Mouse (Mus musculus) heart, adult 9 months (tissue): ENCODE data around the gene Dnmt1.
A peak's percentile ranks its signal among the peaks of the same experiment; 100 is the strongest.

Source experiments
- DNase-seq, 2 experiments: peaks; one replicate each; pipeline ENCODE4 v3.0.0; 2022; ENCODE audit warnings: low spot score in 2 of 2

Gene Dnmt1

DNA sequence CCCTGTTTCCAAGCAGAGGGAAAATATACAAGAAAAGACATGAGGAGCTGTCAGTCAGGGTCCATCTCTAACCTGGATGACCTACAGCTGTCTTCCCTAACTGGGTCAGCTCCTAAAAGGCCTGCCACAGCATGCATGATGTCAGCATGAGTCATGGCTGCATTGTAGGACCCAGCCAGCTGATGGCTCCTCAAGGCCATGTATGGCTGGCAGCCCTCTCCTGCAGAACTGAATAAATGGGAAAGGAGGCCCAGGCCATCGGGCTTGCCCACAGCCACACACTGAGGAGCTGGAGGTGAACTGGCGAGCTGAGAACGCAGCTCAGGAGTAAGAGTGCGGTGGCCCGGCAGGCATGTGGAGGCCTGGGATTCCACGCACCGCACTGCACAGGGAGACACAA is 16.3 kb downstream of the Dnmt1 start:
- DNase-seq, result peak in 1 of 2 experiments; percentile 38

DNA sequence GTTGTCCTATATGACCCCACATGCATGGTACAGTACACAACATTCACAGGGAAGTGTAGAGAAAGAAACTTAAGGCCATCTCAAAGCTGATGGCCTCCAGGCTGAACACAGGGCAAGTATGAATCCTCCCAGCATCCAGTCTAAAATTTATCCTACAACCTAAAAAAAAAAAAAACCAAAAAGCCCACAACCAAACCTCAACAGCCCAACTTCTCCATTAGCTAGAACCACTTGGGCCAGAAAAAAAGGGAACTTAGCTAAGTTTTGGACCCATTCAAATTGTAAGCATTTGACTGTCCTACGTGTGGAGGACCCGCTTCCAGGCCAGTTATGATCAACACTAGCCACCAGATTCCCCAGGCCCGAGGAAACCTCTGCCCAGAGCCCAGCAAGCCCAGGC is 36.4 kb downstream of the Dnmt1 start:
- no peak for DNase-seq

DNA sequence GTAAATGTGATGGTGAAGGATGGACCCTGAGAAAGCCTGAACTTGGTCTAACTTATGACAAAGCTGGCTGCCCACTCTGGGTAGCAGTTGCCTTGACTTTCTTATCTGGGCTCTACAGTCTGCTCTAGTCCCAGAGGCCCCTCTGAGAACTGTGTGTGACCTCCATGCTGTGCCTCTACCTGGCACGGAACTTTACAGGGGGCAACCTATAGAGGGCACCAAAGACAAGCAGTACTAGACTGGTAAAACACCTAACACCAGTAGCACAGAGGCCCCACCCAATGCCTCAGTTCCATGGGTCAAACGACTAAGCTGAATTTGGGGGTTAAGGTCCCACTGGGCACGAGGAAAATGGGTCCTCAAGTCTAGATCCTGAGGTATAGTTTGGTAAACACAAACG is 43.5 kb downstream of the Dnmt1 start:
- DNase-seq, result no peak

DNA sequence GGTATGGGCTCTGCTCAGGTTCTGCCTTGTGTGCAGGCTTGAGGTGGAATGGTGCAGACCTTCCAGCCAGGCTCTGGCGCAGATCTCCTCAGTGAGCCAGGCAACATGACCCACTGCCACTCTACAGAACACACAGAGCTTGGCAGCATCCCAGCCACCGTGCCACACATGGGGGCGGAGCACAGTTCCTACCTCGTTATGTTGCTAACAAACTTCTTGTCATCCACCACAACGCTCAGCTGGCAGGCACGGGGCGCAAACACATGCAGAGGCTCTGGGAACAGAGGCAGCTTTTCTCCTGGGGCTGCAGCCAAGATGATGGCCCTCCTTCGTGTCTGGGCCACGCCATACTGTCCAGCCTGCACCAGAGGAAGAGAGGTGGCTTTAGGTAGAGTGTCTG is 49.7 kb downstream of the Dnmt1 start:
- peak in 1 of 2 experiments; percentile 45 for DNase-seq

DNA sequence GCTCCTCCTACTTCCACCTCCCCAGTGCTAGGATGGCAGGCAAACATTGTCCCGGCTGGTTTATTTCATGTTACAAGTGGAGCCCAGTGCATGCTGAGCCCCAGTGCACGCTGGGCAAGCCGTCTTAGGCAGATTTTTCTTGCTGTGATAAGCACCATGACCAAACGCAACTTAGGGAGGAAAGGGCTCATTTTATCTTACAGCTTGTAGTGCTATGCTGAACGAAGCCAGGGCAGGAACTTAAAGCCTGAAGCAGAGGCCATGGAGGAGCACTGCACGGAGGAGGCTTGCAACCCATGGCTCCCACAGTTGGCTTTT is 57.6 kb downstream of the Dnmt1 start:
- no peak for DNase-seq

DNA sequence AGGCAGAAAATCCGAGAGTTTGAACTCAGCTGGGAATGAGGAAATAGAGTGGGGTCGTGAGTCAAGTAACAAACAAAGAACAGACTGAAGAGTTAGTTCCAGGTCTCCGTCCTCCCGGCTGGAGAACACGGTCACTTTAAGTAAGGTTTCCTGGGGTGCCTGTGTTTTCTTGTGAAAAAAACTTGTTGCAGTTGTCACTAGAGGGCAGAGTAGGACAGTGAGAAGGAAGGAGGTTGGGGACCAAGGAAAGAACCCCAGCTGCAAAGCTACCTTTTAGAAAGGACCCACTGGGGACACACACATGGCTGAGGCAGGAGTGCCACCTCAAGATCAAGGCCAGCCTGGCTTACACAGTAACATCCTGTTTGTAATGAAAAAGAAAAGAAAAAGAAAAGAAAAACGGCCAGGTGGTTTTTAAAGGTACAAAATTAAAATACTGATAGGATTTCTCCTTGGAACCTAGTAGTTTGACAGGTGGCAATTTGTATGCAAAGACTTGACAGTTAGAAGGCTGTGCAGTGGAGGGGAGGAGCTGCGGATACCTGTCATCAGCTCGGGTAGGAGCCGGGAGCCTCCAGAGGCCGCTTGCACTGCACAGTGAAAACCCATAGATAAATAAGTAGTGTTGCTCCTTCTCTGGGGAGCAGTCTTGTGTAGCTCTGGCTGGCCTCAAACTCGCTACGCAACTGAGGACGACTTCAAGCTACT is 58.1 kb downstream of the Dnmt1 start:
- DNase-seq, result peak in 1 of 2 experiments; percentile 48

DNA sequence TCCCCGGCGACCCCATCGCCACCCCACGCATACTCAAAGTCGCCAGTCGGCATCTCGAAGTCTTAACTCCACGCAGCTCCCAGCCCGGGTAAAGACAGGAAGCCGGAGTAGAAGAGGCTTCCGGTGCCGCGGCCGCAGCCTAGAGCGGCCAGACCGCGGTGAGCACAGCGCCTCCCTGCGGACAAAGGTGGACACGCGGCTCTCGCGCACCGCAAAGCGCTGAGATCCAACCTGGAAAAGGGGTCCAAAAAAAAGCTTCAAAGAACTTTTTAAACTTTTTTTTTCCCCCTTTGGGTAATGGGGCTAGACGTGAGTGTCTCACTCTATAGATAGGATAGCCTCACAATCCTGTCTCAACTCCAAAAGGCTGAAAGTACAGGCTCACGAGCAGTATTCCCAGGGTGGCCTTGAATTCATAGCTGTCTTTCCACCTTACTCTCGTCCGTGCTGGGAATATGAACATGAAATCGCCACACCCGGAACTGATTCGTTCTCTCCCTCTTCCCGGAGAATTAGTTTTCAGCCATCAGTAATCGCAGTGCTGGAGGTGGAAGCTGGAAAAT is 61.1 kb downstream of the Dnmt1 start, which contains the start of gene Eif3g:
Gene Eif3g, minus strand, starts transcription at position 113 of the 563 bp plus-strand sequence.
- DNase-seq, result peak; percentile 77 to 83

DNA sequence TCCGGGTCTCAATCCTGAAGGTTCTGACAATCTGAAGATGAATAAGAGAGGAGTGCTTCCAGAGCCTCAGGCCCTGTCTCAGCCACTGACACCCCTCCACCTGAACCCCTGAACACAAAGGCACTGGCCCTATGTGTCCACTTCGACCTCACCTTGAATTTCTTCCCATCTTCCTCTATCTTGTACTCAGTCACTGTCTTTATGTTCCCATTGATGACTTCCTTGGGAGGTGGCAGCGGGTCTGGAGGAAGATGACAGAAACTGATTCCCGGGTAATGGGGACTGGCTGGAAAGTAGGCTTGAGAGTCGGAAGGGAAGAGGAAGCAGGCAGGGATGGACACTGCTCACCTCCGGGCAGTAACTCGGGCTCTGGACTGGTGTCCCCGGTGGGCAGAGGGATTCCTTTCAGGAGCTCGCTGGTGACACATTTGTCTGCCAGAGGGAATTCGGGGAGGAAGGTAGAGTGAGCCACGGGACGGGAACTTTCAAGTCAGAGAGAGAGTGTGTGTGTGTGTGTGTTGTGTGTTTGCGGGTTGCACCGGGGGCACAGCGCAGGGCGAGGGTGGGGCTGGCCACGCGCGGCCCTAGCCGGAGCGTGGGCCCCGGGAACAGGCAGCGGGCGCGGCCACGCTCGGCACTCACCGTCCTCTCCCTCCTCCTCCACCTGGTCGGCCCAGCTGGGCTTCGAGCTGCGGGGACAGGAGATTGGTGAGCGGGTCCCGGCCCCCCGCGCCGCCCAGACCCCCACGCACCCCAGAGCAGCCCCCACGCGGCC is 61.8 kb downstream of the Dnmt1 start:
- DNase-seq, result no peak

DNA sequence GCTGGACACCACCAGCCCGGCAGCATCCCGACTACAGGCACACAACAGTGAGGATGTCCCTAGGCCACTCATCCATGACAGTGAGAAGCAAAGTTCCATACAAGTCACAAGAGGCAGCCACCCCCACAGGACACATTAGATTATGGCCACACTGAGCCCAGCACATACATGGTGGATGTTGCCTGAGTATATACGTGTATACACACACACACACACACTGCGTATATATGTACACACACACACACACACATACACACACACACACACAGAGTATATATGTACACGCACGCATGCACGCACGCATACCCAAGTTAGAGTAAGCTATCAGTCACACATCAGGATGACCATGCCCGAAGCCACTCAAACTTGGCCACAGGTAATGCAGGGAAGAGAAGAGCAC is 64.3 kb downstream of the Dnmt1 start:
- DNase-seq, result no peak

DNA sequence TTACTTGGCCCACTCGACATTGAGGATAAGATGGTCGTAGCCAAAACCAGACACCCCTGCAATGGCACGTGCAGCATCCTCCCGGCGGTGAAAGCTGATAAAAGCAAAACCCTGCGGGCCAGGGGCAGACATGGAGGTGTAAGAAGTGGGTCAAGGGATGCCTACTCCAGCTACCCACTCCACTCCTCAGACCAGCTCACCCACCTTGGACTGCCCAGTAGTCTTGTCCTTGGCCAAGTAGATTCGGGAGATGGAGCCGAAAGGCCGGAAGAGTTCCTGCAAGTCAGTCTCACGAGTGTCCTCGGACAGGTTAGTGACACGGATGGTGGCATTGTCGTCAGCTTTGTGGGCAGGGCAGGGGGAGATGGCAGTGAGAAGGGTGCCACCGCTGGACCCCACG is 65.1 kb downstream of the Dnmt1 start:
- no peak for DNase-seq

DNA sequence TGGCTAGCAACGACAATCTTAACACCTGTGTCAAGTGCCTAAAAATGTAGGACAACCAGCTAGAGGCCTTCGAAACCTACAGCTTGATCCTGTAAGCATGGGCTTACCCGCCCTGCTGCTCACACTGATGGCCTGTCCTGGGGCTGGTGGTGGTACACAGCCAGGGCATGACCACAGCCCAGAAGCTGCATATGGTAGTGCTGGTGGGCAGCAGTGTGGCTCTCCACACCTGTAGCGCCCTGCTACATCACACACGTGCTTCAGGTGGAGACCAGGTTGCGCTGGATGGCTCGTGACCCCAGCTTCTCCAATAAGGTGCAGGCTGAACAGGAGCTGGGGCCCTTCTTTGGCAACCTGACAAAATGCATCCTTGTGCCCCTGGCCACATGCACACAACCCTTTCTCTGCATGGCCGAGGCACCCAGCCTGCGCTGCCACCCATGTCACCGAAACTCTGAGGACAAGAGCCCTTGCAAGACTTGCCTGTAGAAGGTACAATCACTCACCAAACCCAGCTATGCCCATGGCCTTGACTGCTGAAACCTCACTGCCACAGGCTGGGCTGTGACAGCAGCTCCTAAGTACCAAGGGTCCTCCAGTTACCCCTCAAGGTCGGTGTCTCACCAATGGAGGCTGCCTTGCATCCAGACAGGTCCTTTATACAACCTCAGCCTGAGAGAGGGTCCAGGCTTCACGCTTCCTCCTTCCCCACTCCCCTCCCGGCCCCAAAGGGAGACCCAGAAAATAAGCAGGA is 65.9 kb downstream of the Dnmt1 start:
- DNase-seq, result no peak

DNA sequence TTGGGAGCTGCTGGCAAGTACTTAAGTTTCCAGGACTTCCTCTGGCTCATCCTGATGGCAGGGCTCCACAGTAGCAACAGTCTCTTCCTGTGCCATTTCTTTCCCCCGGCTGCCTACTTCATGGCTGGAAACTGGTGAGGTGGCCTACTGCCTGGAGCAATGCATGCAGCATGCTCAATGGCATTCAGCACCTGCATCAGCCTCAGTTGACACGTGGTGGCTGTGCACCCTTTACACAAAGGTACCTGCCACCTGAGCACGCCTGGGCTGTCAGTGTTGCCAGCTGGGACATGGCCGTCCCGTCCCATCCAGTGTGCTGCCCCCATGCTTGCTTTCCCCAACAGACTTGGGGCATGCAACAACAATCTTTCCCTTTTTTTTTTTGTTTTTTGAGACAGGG is 66.6 kb downstream of the Dnmt1 start:
- DNase-seq, result no peak

DNA sequence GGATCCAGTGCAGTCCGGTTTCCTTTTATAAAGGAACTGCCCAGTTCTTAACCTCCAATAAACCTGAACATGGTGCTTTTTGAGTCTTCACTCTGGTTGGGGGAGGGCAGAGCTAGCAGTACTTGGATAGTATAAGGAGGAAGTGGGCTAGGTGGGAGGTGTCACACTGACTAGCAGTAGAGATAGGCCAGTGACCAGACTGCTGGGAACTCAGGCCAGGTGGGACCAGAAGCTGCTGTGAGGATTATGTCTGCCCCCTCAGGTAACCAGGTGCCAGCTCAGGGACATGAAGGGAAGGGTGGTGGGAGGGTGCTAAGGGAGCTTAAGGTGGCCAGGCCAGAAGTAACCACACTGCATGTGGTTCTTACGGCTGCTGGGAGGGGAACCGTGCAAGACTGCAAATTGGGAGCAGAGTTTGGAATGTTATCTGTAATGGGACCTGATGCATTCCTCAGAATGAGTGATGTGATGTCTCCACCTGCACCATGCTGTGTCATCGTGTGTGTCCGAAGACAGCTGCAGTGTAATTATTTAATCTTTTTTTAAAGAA is 67.5 kb downstream of the Dnmt1 start:
- DNase-seq, result no peak

DNA sequence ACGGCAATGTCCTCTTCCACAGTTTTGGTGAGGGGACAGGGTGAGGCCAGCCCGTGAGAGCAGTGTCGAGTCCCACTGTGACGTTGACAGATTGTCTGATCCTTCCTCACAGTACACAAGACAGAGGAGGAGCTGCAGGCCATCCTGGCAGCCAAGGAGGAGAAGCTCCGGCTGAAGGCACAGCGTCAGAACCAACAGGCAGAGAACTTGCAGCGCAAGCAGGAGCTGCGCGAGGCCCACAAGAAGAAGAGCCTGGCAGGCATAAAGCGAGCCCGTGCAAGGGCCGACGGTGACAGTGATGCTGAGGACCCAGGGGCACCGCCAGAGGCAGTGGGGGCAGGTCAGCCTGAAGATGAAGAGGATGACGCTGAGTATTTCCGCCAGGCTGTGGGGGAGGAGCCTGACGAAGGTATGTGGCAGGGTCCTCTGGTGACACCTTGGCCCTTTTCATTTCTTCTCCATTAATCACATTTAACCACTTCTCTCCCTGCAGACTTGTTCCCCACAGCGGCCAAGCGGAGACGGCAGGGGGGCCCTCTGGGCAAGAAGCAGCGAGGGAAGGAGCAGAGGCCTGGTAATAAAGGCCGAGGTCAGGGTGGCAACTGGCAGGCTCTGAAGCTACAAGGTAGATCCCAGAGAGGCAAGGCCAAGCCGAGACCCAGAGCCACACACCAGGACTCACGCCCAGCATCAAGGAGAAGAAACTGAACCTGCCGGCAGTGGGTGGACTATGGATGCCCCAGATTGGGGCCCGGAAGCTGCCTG is 68.2 kb downstream of the Dnmt1 start:
- no peak for DNase-seq

DNA sequence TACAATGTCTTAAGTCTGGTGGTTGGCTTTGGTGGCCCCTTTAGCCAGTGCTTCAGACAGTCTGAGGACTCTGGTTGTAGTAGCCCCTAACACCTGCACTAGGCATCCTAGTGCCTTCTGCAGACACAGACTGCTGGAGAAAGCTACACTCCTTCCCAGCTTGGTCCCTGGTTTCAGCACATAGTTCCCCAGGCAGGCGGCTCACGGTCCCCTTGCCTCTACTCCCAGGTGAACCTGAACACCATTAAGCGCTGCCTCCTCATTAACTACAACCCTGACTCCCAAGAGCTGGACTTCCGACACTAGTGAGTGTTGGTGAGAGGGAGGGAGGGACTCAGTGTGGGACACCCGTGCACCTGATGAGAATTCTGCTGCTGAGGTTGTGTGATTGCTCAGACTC is 69.3 kb downstream of the Dnmt1 start:
- no peak for DNase-seq

DNA sequence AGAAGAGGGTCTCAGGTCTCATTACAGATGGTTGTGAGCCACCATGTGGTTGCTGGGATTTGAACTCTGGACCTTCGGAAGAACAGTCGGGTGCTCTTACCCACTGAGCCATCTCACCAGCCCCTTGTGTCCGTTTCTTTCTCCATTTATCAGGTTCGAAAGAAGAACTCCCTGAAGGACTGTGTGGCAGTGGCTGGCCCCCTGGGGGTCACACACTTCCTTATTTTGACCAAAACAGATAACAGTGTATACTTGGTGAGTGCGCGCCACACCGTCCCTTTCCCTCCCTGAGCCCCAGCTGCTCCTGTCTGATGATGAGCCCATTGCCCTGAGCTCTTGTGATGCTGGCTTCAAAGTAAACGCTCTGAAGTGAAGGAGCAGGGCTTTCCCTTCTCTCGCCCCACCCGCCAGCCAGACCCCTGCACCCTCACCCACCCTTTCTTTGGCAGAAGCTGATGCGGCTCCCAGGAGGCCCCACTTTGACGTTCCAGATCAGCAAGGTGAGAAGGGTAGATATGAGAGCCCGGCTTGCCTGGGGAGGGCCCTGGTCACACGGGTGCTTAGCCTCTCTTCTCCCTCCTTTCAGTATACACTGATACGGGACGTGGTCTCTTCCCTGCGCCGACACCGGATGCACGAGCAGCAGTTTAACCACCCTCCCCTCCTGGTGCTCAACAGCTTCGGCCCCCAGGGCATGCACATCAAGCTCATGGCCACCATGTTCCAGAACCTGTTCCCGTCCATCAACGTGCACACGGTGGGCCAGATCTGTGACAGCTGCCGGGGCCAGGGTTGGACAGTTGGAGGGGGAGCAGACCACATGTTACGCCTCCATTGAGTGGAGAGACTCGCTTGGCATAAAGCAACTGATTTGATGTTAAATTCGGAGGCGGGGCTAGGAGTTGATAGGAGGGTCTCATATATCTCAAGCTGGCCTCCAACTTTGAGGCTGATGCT is 70.2 kb downstream of the Dnmt1 start:
- no peak for DNase-seq

DNA sequence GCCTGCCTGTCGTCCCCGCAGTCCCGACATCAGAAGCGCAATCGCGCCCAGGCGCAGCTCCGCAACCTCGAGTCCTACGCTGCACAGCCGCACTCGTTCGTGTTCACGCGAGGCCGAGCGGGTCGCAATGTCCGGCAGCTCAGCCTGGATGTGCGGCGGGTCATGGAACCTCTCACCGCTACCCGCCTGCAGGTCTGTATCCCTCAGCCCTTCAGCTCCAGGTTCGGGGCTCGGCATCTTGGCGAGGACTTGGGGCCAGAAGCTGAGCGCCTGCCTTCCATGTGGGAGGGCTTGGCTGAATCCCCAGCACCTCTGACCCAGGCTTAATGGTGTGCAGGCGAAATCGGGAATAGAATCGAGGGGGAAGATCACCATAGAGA is 71.3 kb downstream of the Dnmt1 start:
- no peak for DNase-seq

DNA sequence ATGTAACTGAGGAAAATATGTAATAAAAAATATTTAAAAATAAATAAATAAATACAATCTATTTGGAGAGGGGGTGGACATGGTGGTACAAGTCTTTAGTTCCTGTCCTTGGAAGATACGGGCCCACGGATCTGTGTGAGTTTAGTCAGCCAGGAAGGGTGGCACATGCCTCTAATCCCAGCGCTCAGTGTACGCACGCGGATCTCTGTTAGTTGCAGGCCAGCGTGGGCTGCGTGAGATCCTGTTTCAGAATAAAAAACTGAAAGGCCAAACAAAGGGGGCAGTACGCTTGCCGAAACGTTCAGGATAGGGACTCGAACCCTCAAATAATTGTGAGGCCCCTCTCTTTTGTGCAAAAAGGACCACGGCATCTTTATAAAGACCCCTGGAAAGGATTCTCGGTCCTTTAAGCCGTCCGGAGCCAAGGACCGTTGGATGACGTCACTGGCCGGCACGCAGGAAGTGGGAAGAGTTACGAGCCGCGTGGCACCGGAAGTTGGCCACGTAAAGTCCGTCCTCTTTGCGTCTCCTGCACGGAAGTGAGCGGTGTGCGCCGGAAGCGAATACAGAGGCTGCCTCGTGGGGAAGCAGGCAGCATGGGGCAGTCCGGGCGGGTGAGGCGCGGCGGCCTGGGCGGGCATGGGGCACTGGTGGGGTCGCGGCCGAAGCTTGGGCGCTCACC is 71.8 kb downstream of the Dnmt1 start, which contains the start of gene Ppan:
Gene Ppan, plus strand, starts transcription at position 472 of the 682 bp plus-strand sequence.
- DNase-seq, result peak; percentile 94 to 96

DNA sequence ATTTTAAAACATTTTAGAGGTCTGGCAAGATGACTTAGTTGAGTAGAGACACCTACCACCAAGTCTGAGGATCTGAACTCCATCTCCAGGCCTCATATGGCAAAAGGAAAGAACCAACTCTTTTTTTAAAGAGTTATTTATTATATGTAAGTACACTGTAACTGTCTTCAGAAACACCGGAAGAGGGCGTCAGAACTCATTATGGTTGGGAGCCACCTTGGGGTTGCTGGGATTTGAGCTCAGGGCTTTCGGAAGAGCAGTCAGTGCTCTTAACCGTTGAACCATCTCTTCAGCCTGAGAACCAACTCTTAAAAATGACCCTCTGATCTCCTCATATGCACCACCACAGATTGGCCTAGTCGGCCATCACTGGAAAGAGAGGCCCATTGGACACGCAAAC is 72.5 kb downstream of the Dnmt1 start:
- no peak for DNase-seq

DNA sequence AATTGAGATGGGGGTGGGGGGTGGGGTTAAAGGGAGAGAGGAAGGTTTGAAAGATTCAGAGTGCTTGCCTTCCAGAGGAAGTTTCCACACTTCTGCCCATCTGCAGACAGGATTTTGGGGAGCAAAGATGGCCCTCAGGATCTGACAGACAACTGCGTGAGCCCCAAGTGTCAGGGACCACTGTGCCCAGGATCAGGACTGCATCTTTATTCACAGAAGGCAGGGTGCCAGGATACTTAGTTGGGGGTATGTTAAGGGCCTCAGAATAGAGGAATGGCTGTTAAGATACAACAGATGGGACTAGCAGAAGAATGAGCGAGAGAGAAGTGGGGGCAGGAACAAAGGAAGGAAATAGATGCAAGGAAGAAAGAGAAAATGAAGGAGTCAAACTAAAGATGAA is 73.1 kb downstream of the Dnmt1 start:
- DNase-seq, result no peak
